Mouse (Mus musculus) urinary bladder, adult 2 months (tissue): ENCODE data around the gene Prrg3. TPM values are rescaled to one million over a fixed set of nuclear protein-coding genes. Genes with fewer than 3 reads are reported as not detected.
"Not testable (repeated sequence)": the region's sequence is repeated elsewhere in the genome, so short reads cannot be mapped to it uniquely, and the experiment has no call there.

Experiments
- DNase-seq: peaks from one replicate; pipeline ENCODE4 v3.0.0; 2022; ENCODE audit warnings: low spot score
- polyA plus RNA-seq: library from polyadenylated mRNA; depleted of rRNA; stranded (reverse); fragments of >200 nt; gene quantifications from 2 replicates; pipeline ENCODE4 v1.2.3, GENCODE M21; 2012; rRNA removed

Gene Prrg3
- 10.2 and 11.1 TPM in 2 replicates for polyA plus RNA-seq

- DNase-seq: no peak
Measured at GRCm38 (mm10) chrX:71962073-71963051, at the start of gene Prrg3. Gene Prrg3, plus strand, starts transcription at chrX:71962624.

GRCm38 (mm10) chrX:71946631-71947030 is 15.8 kb upstream of the Prrg3 start:
- DNase-seq: no peak

- DNase-seq: no peak
Measured at GRCm38 (mm10) chrX:71958366-71958765, 4.1 kb upstream of the Prrg3 start.

GRCm38 (mm10) chrX:71963275-71963912 is 970 bp downstream of the Prrg3 start:
- DNase-seq: no peak

GRCm38 (mm10) chrX:71968216-71968615 is 5.8 kb downstream of the Prrg3 start:
- no peak for DNase-seq

GRCm38 (mm10) chrX:71968816-71969215 is 6.4 kb downstream of the Prrg3 start:
- no peak for DNase-seq

GRCm38 (mm10) chrX:71971325-71971724 is 8.9 kb downstream of the Prrg3 start:
- DNase-seq: no peak

GRCm38 (mm10) chrX:71972686-71973085 is 10.3 kb downstream of the Prrg3 start, which contains the start of gene Fate1:
Gene Fate1, plus strand, starts transcription at chrX:71972986.
- no peak for DNase-seq

GRCm38 (mm10) chrX:71977681-71978080 is 15.3 kb downstream of the Prrg3 start:
- not testable (repeated sequence) for DNase-seq

GRCm38 (mm10) chrX:71980443-71980842 is 18.0 kb downstream of the Prrg3 start:
- DNase-seq: no peak

GRCm38 (mm10) chrX:71981322-71981721 is 18.9 kb downstream of the Prrg3 start:
- no peak for DNase-seq

- no peak for DNase-seq
Measured at GRCm38 (mm10) chrX:71983205-71983604, 20.8 kb downstream of the Prrg3 start.

GRCm38 (mm10) chrX:71983775-71984174 is 21.4 kb downstream of the Prrg3 start:
- DNase-seq: no peak

GRCm38 (mm10) chrX:71991549-71991948 is 29.1 kb downstream of the Prrg3 start, which contains the start of gene Cnga2:
Gene Cnga2, plus strand, starts transcription at chrX:71991849.
- no peak for DNase-seq

- DNase-seq: no peak
Measured at GRCm38 (mm10) chrX:71995972-71996371, 33.5 kb downstream of the Prrg3 start.

GRCm38 (mm10) chrX:72009930-72010329 is 47.5 kb downstream of the Prrg3 start:
- no peak for DNase-seq

- DNase-seq: no peak
Measured at GRCm38 (mm10) chrX:72012236-72012635, 49.8 kb downstream of the Prrg3 start.

- no peak for DNase-seq
Measured at GRCm38 (mm10) chrX:72012804-72013203, 50.4 kb downstream of the Prrg3 start.

- no peak for DNase-seq
Measured at GRCm38 (mm10) chrX:72022241-72022640, 59.8 kb downstream of the Prrg3 start.
